Mouse (Mus musculus): ENCODE data around the gene Dmpk.

- TF ChIP-seq CTCF (IDR thresholded peaks at IDR 0.05; ENCODE audit: low read depth) (no peak), EP300 (IDR thresholded peaks at IDR 0.05; ENCODE audit: low read depth) (no peak)
Observed at GRCm38 (mm10) chr7:19084921-19085473, 1.3 kb downstream of the Dmpk start.

Data from liver, embryonic 14.5 days (tissue).